Mouse (Mus musculus): ENCODE results near the gene Runx3. TPM values are rescaled to one million over a fixed set of nuclear protein-coding genes. Genes with fewer than 3 reads are reported as not detected.

Runx3 gene
- polyA plus RNA-seq, 1 experiment from 2014 or later: not detected

- DNase-seq (ENCODE audit: low spot score, missing footprints) (peak; percentile 37), ATAC-seq (ENCODE audit: low FRiP score) (no peak)
- no peaks in the 10 kb centered on the region for H3K9me3 ChIP-seq (ENCODE audit: control insufficient read depth, low read length)
- H3K4me1 ChIP-seq (ENCODE audit: control insufficient read depth, insufficient read depth, low read length): no peaks in the 10 kb centered on the region
- H3K27ac ChIP-seq (ENCODE audit: low read depth, low read length): no peak overlapping the region
- H3K9ac ChIP-seq (ENCODE audit: low read length): no peak overlapping the region
- no peaks in the 10 kb centered on the region for H3K27me3 ChIP-seq (ENCODE audit: control insufficient read depth, insufficient read depth, low read length)
- no peak overlapping the region for H3K4me3 ChIP-seq (ENCODE audit: low read depth, low read length)
- no peak overlapping the region for H3K4me2 ChIP-seq
- WGBS: 85% methylated on average over 12 of the region's 12 CpGs
- H3K36me3 ChIP-seq (ENCODE audit: control insufficient read depth, insufficient read depth, low read length): no peaks in the 10 kb centered on the region
Observed at GRCm38 (mm10) chr4:135189452-135190008, 69.1 kb downstream of the Runx3 start.

- Histone ChIP-seq H3K36me3 (ENCODE audit: control insufficient read depth, insufficient read depth, low read length) (no peaks in the 10 kb centered on the region), H3K4me2 (no peak overlapping the region), H3K27me3 (ENCODE audit: control insufficient read depth, insufficient read depth, low read length) (no peaks in the 10 kb centered on the region), H3K4me3 (ENCODE audit: low read depth, low read length) (no peak overlapping the region), H3K9me3 (ENCODE audit: control insufficient read depth, low read length) (no peaks in the 10 kb centered on the region), H3K9ac (ENCODE audit: low read length) (no peak overlapping the region), H3K4me1 (ENCODE audit: control insufficient read depth, insufficient read depth, low read length) (no peaks in the 10 kb centered on the region), H3K27ac (ENCODE audit: low read depth, low read length) (no peak overlapping the region)
- no peak for ATAC-seq (ENCODE audit: low FRiP score)
- WGBS: 81% methylated on average over 1 of the region's 1 CpGs
- peak; percentile 33 for DNase-seq (ENCODE audit: low spot score, missing footprints)
Observed at GRCm38 (mm10) chr4:135190364-135190763, 69.9 kb downstream of the Runx3 start.

- no peak overlapping the region for H3K4me2 ChIP-seq
- H3K9me3 ChIP-seq (ENCODE audit: control insufficient read depth, low read length): no peaks in the 10 kb centered on the region; the same call in 1 of the 2 replicates
- H3K4me3 ChIP-seq (ENCODE audit: low read depth, low read length): no peak overlapping the region
- no peak for ATAC-seq (ENCODE audit: low FRiP score)
- no peak overlapping the region for H3K9ac ChIP-seq (ENCODE audit: low read length)
- no peaks in the 10 kb centered on the region for H3K27me3 ChIP-seq (ENCODE audit: control insufficient read depth, insufficient read depth, low read length)
- no peak overlapping the region for H3K27ac ChIP-seq (ENCODE audit: low read depth, low read length)
- DNase-seq (ENCODE audit: low spot score, missing footprints): peak; percentile 39
- WGBS: 95% methylated on average over 1 of the region's 1 CpGs
- H3K36me3 ChIP-seq (ENCODE audit: control insufficient read depth, insufficient read depth, low read length): no peaks in the 10 kb centered on the region
- no peaks in the 10 kb centered on the region for H3K4me1 ChIP-seq (ENCODE audit: control insufficient read depth, insufficient read depth, low read length)
Observed at GRCm38 (mm10) chr4:135191185-135191584, 70.7 kb downstream of the Runx3 start.

GRCm38 (mm10) chr4:135191604-135192003 is 71.2 kb downstream of the Runx3 start:
- no peak overlapping the region for H3K27ac ChIP-seq (ENCODE audit: low read depth, low read length)
- DNase-seq (ENCODE audit: low spot score, missing footprints): no peak
- no peak overlapping the region for H3K4me2 ChIP-seq
- H3K4me1 ChIP-seq (ENCODE audit: control insufficient read depth, insufficient read depth, low read length): no peaks in the 10 kb centered on the region
- H3K4me3 ChIP-seq (ENCODE audit: low read depth, low read length): no peak overlapping the region
- H3K27me3 ChIP-seq (ENCODE audit: control insufficient read depth, insufficient read depth, low read length): no peaks in the 10 kb centered on the region
- H3K9me3 ChIP-seq (ENCODE audit: control insufficient read depth, low read length): no peaks in the 10 kb centered on the region; the same call in 1 of the 2 replicates
- no peak overlapping the region for H3K9ac ChIP-seq (ENCODE audit: low read length)
- H3K36me3 ChIP-seq (ENCODE audit: control insufficient read depth, insufficient read depth, low read length): no peaks in the 10 kb centered on the region
- 79% methylated on average over 11 of the region's 11 CpGs for WGBS
- ATAC-seq (ENCODE audit: low FRiP score): no peak

GRCm38 (mm10) chr4:135192841-135193240 is 72.4 kb downstream of the Runx3 start:
- Histone ChIP-seq H3K4me1 (ENCODE audit: control insufficient read depth, insufficient read depth, low read length) (no peaks in the 10 kb centered on the region), H3K4me3 (ENCODE audit: low read depth, low read length) (no peak overlapping the region), H3K9ac (ENCODE audit: low read length) (no peak overlapping the region), H3K27me3 (ENCODE audit: control insufficient read depth, insufficient read depth, low read length) (no peaks in the 10 kb centered on the region), H3K4me2 (no peak overlapping the region), H3K36me3 (ENCODE audit: control insufficient read depth, insufficient read depth, low read length) (no peaks in the 10 kb centered on the region), H3K27ac (ENCODE audit: low read depth, low read length) (no peak overlapping the region), H3K9me3 (ENCODE audit: control insufficient read depth, low read length) (no peaks in the 10 kb centered on the region; the same call in 1 of the 2 replicates)
- no peak for DNase-seq (ENCODE audit: low spot score, missing footprints)
- 83% methylated on average over 5 of the region's 5 CpGs for WGBS
- no peak for ATAC-seq (ENCODE audit: low FRiP score)

GRCm38 (mm10) chr4:135197857-135198256 is 77.4 kb downstream of the Runx3 start:
- WGBS: 89% methylated on average over 8 of the region's 8 CpGs
- no peaks in the 10 kb centered on the region; the same call in 1 of the 2 replicates for H3K9me3 ChIP-seq (ENCODE audit: control insufficient read depth, low read length)

GRCm38 (mm10) chr4:135201771-135202170 is 81.3 kb downstream of the Runx3 start:
- 93% methylated on average over 16 of the region's 16 CpGs for WGBS
- Histone ChIP-seq H3K4me1 (ENCODE audit: control insufficient read depth, insufficient read depth, low read length) (peaks cover 12% of the 10 kb centered on the region), H3K4me3 (ENCODE audit: low read depth, low read length) (no peak overlapping the region), H3K4me2 (no peak overlapping the region), H3K27me3 (ENCODE audit: control insufficient read depth, insufficient read depth, low read length) (peaks cover 21% of the 10 kb centered on the region), H3K27ac (ENCODE audit: low read depth, low read length) (no peak overlapping the region), H3K36me3 (ENCODE audit: control insufficient read depth, insufficient read depth, low read length) (no peaks in the 10 kb centered on the region), H3K9ac (ENCODE audit: low read length) (no peak overlapping the region), H3K9me3 (ENCODE audit: control insufficient read depth, low read length) (no peaks in the 10 kb centered on the region)
- no peak for ATAC-seq (ENCODE audit: low FRiP score)
- peak; percentile 10 for DNase-seq (ENCODE audit: low spot score, missing footprints)

More at GRCm38 (mm10) chr4:135197857-135198256, 77.4 kb downstream of the Runx3 start:
- no peak overlapping the region for H3K4me3 ChIP-seq (ENCODE audit: low read depth, low read length)
- H3K9ac ChIP-seq (ENCODE audit: low read length): no peak overlapping the region
- no peaks in the 10 kb centered on the region for H3K36me3 ChIP-seq (ENCODE audit: control insufficient read depth, insufficient read depth, low read length)
- H3K27me3 ChIP-seq (ENCODE audit: control insufficient read depth, insufficient read depth, low read length): no peaks in the 10 kb centered on the region
- no peak overlapping the region for H3K4me2 ChIP-seq
- DNase-seq (ENCODE audit: low spot score, missing footprints): peak; percentile 75
- ATAC-seq (ENCODE audit: low FRiP score): no peak
- no peak overlapping the region for H3K27ac ChIP-seq (ENCODE audit: low read depth, low read length)
- H3K4me1 ChIP-seq (ENCODE audit: control insufficient read depth, insufficient read depth, low read length): no peaks in the 10 kb centered on the region

- ATAC-seq (ENCODE audit: low FRiP score): no peak
- Histone ChIP-seq H3K4me2 (peak overlapping the region; percentile 37), H3K4me1 (ENCODE audit: control insufficient read depth, insufficient read depth, low read length) (peaks cover 12% of the 10 kb centered on the region), H3K4me3 (ENCODE audit: low read depth, low read length) (peak overlapping the region; percentile 12; the same call in 1 of the 2 replicates), H3K9me3 (ENCODE audit: control insufficient read depth, low read length) (no peaks in the 10 kb centered on the region), H3K36me3 (ENCODE audit: control insufficient read depth, insufficient read depth, low read length) (no peaks in the 10 kb centered on the region), H3K27ac (ENCODE audit: low read depth, low read length) (no peak overlapping the region), H3K9ac (ENCODE audit: low read length) (no peak overlapping the region), H3K27me3 (ENCODE audit: control insufficient read depth, insufficient read depth, low read length) (peaks cover 21% of the 10 kb centered on the region)
- peak; percentile 84 for DNase-seq (ENCODE audit: low spot score, missing footprints)
- WGBS: 24% methylated on average over 14 of the region's 14 CpGs
Observed at GRCm38 (mm10) chr4:135203279-135203678, 82.8 kb downstream of the Runx3 start.

GRCm38 (mm10) chr4:135203806-135204560 is 83.5 kb downstream of the Runx3 start:
- 27% methylated on average over 17 of the region's 17 CpGs for WGBS
- ATAC-seq (ENCODE audit: low FRiP score) (no peak), DNase-seq (ENCODE audit: low spot score, missing footprints) (peak; percentile 87)
- peaks cover 12% of the 10 kb centered on the region for H3K4me1 ChIP-seq (ENCODE audit: control insufficient read depth, insufficient read depth, low read length)
- H3K27me3 ChIP-seq (ENCODE audit: control insufficient read depth, insufficient read depth, low read length): peaks cover 21% of the 10 kb centered on the region
- H3K4me3 ChIP-seq (ENCODE audit: low read depth, low read length): no peak overlapping the region; the same call in 1 of the 2 replicates
- no peak overlapping the region for H3K9ac ChIP-seq (ENCODE audit: low read length)
- H3K27ac ChIP-seq (ENCODE audit: low read depth, low read length): no peak overlapping the region
- H3K9me3 ChIP-seq (ENCODE audit: control insufficient read depth, low read length): no peaks in the 10 kb centered on the region
- no peaks in the 10 kb centered on the region for H3K36me3 ChIP-seq (ENCODE audit: control insufficient read depth, insufficient read depth, low read length)
- H3K4me2 ChIP-seq: peak overlapping the region; percentile 37
